Mouse (Mus musculus) CH12.LX (cell line): ENCODE results near the gene Twist2. TPM values are rescaled to one million over a fixed set of nuclear protein-coding genes. Genes with fewer than 3 reads are reported as not detected.

Source experiments
- DNase-seq: peaks from one replicate; pipeline ENCODE4 v3.0.0-alpha.2; 2013; ENCODE audit errors: extremely low read depth
- H3K27ac ChIP-seq: 2 replicates; pipeline ENCODE4 v1.5.1; 2012; ENCODE audit warnings: low read depth, mild to moderate bottlenecking, control low read depth, moderate library complexity; ENCODE audit not compliant: insufficient read depth
- H3K27me3 ChIP-seq: replicated peaks from 2 replicates; pipeline ENCODE3; 2012; ENCODE audit warnings: inconsistent platforms
- H3K36me3 ChIP-seq, 2 experiments: replicated peaks in 1 of 2; 2 replicates each; pipeline versions ENCODE3 to v1.6.1; 2012; ENCODE audit warnings: inconsistent platforms in 1 of 2, low read length in 1 of 2, mild to moderate bottlenecking in 1 of 2, mixed read lengths in 1 of 2, moderate library complexity in 1 of 2; ENCODE audit not compliant: control insufficient read depth in 1 of 2, insufficient read depth in 1 of 2
- H3K4me1 ChIP-seq, 2 experiments: 2 replicates each; pipeline ENCODE4 v1.6.1; 2012; ENCODE audit warnings: inconsistent platforms in 1 of 2, moderate library complexity in 1 of 2; ENCODE audit not compliant: insufficient read depth in 2 of 2, control insufficient read depth in 1 of 2
- H3K4me2 ChIP-seq: 2 replicates; pipeline ENCODE4 v1.6.1; 2012; ENCODE audit warnings: low read depth, mild to moderate bottlenecking, control low read depth; ENCODE audit not compliant: poor library complexity, insufficient read depth, severe bottlenecking
- H3K4me3 ChIP-seq, 3 experiments: fragments of 150-350 bp in 1 of 3; sonication (generic) in 1 of 3; replicated peaks in 1 of 3; 2 replicates each; pipeline versions ENCODE3 to v1.5.1; 2011 to 2012; ENCODE audit warnings: low read depth in 2 of 3, low read length in 2 of 3, mild to moderate bottlenecking in 2 of 3, moderate library complexity in 2 of 3, control low read depth in 1 of 3, improper control_type of control experiment in 1 of 3, inconsistent platforms in 1 of 3, mixed read lengths in 1 of 3; ENCODE audit not compliant: poor library complexity in 1 of 3
- H3K79me2 ChIP-seq: replicated peaks from 2 replicates; pipeline ENCODE4 v1.6.1; 2012; ENCODE audit warnings: mild to moderate bottlenecking, moderate library complexity; ENCODE audit not compliant: control insufficient read depth, poor library complexity, insufficient read depth, severe bottlenecking; ENCODE audit errors: extremely low read depth
- H3K9ac ChIP-seq: 2 replicates; pipeline ENCODE4 v1.6.1; 2012; ENCODE audit warnings: low read depth, mild to moderate bottlenecking, control low read depth, moderate library complexity; ENCODE audit not compliant: insufficient read depth
- H3K9me3 ChIP-seq: replicated peaks from 2 replicates; pipeline ENCODE3; 2012; ENCODE audit warnings: low read length, inconsistent platforms, mixed read lengths
- CHD2 ChIP-seq: IDR thresholded peaks from 2 replicates; pipeline ENCODE4 v1.6.1; 2011; ENCODE audit warnings: low read length, improper control_type of control experiment
- HCFC1 ChIP-seq: IDR thresholded peaks from 2 replicates; pipeline ENCODE4 v1.6.1; 2012; ENCODE audit warnings: low read depth, mild to moderate bottlenecking, inconsistent platforms, low read length, improper control_type of control experiment
- IRF4 ChIP-seq: IDR thresholded peaks from 2 replicates; pipeline ENCODE4 v1.6.1; 2014; ENCODE audit warnings: low read depth, mild to moderate bottlenecking, inconsistent platforms, low read length, improper control_type of control experiment
- JUND ChIP-seq: conservative IDR thresholded peaks from 2 replicates; pipeline ENCODE4 v1.6.1; 2011; ENCODE audit warnings: low read depth, low read length, improper control_type of control experiment
- MAZ ChIP-seq: IDR thresholded peaks from 2 replicates; pipeline ENCODE4 v1.6.1; 2012; ENCODE audit warnings: low read depth, mild to moderate bottlenecking, inconsistent platforms, low read length, improper control_type of control experiment, moderate library complexity
- MEF2A ChIP-seq: IDR thresholded peaks from 2 replicates; pipeline ENCODE4 v1.6.1; 2014; ENCODE audit warnings: low read depth, mild to moderate bottlenecking, inconsistent platforms, low read length, improper control_type of control experiment, borderline replicate concordance
- MYC ChIP-seq: IDR thresholded peaks from 2 replicates; pipeline ENCODE4 v1.6.1; 2011; ENCODE audit warnings: low read depth, mild to moderate bottlenecking, improper control_type of control experiment, low read length
- NELFE ChIP-seq: IDR thresholded peaks from 2 replicates; pipeline ENCODE4 v1.6.1; 2011; ENCODE audit warnings: low read depth, low read length, improper control_type of control experiment
- NRF1 ChIP-seq: IDR thresholded peaks from 2 replicates; pipeline ENCODE4 v1.6.1; 2014; ENCODE audit warnings: low read depth, mild to moderate bottlenecking, inconsistent platforms, low read length, improper control_type of control experiment, moderate library complexity
- PAX5 ChIP-seq: IDR thresholded peaks from 2 replicates; pipeline ENCODE4 v1.6.1; 2012; ENCODE audit warnings: low read length, inconsistent platforms, mixed read lengths
- POLR2A ChIP-seq: IDR thresholded peaks from 2 replicates; pipeline ENCODE4 v1.6.1; 2011; ENCODE audit warnings: low read depth, mild to moderate bottlenecking, improper control_type of control experiment, low read length
- POLR2AphosphoS2 ChIP-seq: IDR thresholded peaks from 2 replicates; pipeline ENCODE4 v1.6.1; 2011; ENCODE audit warnings: low read depth, low read length, improper control_type of control experiment
- SMC3 ChIP-seq: IDR thresholded peaks from 2 replicates; pipeline ENCODE4 v1.6.1; 2011; ENCODE audit warnings: low read depth, low read length, improper control_type of control experiment
- TCF12 ChIP-seq: IDR thresholded peaks from 2 replicates; pipeline ENCODE4 v1.6.1; 2014; ENCODE audit warnings: low read depth, mild to moderate bottlenecking, inconsistent platforms, low read length, improper control_type of control experiment
- USF2 ChIP-seq: conservative IDR thresholded peaks from 2 replicates; pipeline ENCODE4 v1.6.1; 2011; ENCODE audit warnings: low read depth, low read length, improper control_type of control experiment
- ZC3H11A ChIP-seq: IDR thresholded peaks from 2 replicates; pipeline ENCODE4 v1.6.1; 2012; ENCODE audit warnings: low read depth, mild to moderate bottlenecking, inconsistent platforms, low read length, improper control_type of control experiment
- dilution Hi-C: fragments of 300-500 bp; cut with MboI; formaldehyde crosslinking; loops from 2 replicates; pipeline ENCODE4 v1.14.3; 2020; ENCODE audit warnings: low sequenced_read_pairs; ENCODE audit not compliant: extremely low pct_unique_long_range_greater_than_20kb, extremely low pct_ligation_motif_present
- in situ Hi-C: fragments of 300-500 bp; cut with MboI; formaldehyde crosslinking; loops from 3 replicates; pipeline ENCODE4 v1.14.3; 2019; ENCODE audit warnings: low sequenced_read_pairs, low pct_ligation_motif_present, low pct_unique_long_range_greater_than_20kb, mixed read lengths
- polyA plus RNA-seq: library from polyadenylated mRNA; unstranded; fragments of >175 nt; gene quantifications from 2 replicates; pipeline ENCODE4 v1.2.1, GENCODE M21; 2012; ENCODE audit warnings: low read depth; ENCODE audit not compliant: insufficient read length
- total RNA-seq, 2 experiments: library from RNA; depleted of rRNA; stranded (reverse); fragments of 300-350 nt in 1 of 2; fragments of >200 nt in 1 of 2; gene quantifications; 2 replicates each; pipeline ENCODE4 v1.2.3; 2012 to 2014

Gene Twist2
- total and polyA plus RNA-seq, 3 experiments, result not detected

- DNase-seq, result no peak
- dilution Hi-C loops (no loop called here), in situ Hi-C loops (no loop called here)
These were observed 79.6 kb downstream of the Twist2 start for GRCm38 (mm10) chr1:91880899-91881298.

GRCm38 (mm10) chr1:91883115-91883514 lies 81.9 kb downstream of the Twist2 start:
- no peak overlapping the region for H3K9ac ChIP-seq
- no peak overlapping the region for H3K27ac ChIP-seq
- H3K36me3 ChIP-seq, result no peaks in the 10 kb centered on the region
- H3K4me3 ChIP-seq, result no peak overlapping the region
- no peak overlapping the region for H3K4me2 ChIP-seq
- in situ Hi-C loops, result no loop called here
- H3K27me3 ChIP-seq, result peaks cover 66% of the 10 kb centered on the region
- no peak for DNase-seq
- H3K79me2 ChIP-seq, result no peaks in the 10 kb centered on the region
- H3K9me3 ChIP-seq, result peaks cover 7% of the 10 kb centered on the region
- dilution Hi-C loops, result no loop called here
- no peak for TF ChIP-seq NRF1
- TF ChIP-seq TCF12, result no peak
- TF ChIP-seq POLR2AphosphoS2, result no peak
- no peak for TF ChIP-seq IRF4
- TF ChIP-seq MAZ, result no peak
- H3K4me1 ChIP-seq, result 0 out of 4 replicates have a peak, but pooled peaks cover 0 to 2% of the 10 kb centered on the region in 2 experiments

More at GRCm38 (mm10) chr1:91880899-91881298, 79.6 kb downstream of the Twist2 start:
- Histone ChIP-seq H3K27ac (no peak overlapping the region), H3K9ac (no peak overlapping the region), H3K4me1 (no peaks in the 10 kb centered on the region), H3K9me3 (peaks cover 7% of the 10 kb centered on the region), H3K4me3 (no peak overlapping the region), H3K27me3 (peaks cover 67% of the 10 kb centered on the region), H3K4me2 (no peak overlapping the region), H3K79me2 (no peaks in the 10 kb centered on the region), H3K36me3 (no peaks in the 10 kb centered on the region)
- TF ChIP-seq USF2, result no peak
- TF ChIP-seq POLR2AphosphoS2, result no peak
- TF ChIP-seq ZC3H11A, result no peak
- no peak for TF ChIP-seq CHD2
- TF ChIP-seq HCFC1, result no peak
- no peak for TF ChIP-seq JUND
- TF ChIP-seq POLR2A, result no peak
- no peak for TF ChIP-seq PAX5

GRCm38 (mm10) chr1:91893598-91893997 lies 92.3 kb downstream of the Twist2 start:
- no peak for TF ChIP-seq MEF2A
- no peak for TF ChIP-seq MYC
- no peak for TF ChIP-seq NELFE
- TF ChIP-seq SMC3, result no peak
- Histone ChIP-seq H3K4me3 (no peak overlapping the region), H3K9me3 (peaks cover 7% of the 10 kb centered on the region), H3K4me2 (no peak overlapping the region), H3K27ac (no peak overlapping the region), H3K36me3 (no peaks in the 10 kb centered on the region), H3K27me3 (peaks cover 53% of the 10 kb centered on the region), H3K4me1 (no peaks in the 10 kb centered on the region), H3K79me2 (no peaks in the 10 kb centered on the region), H3K9ac (no peak overlapping the region)
- no peak for DNase-seq
- in situ Hi-C loops, result no loop called here
- dilution Hi-C loops, result no loop called here
